Mouse (Mus musculus) midbrain, embryonic 13.5 days (tissue): ENCODE measurements around the gene Tbc1d1. TPM values are rescaled to one million over a fixed set of nuclear protein-coding genes. Genes with fewer than 3 reads are reported as not detected.

Experiments
- ATAC-seq: fragments of 200-750 bp; cut with Nextera tagmentation; 2 replicates; pipeline ENCODE4 v1.8.0; 2017; ENCODE audit warnings: mild to moderate bottlenecking, moderate TSS enrichment, moderate library complexity
- H3K27ac ChIP-seq: fragments of 300-500 bp; sonication (generic); 2 replicates; pipeline ENCODE4 v1.5.1; 2015; ENCODE audit warnings: inconsistent platforms, mild to moderate bottlenecking, moderate library complexity
- H3K27me3 ChIP-seq: fragments of 300-500 bp; sonication (generic); 2 replicates; pipeline ENCODE4 v1.6.1; 2015; ENCODE audit warnings: mild to moderate bottlenecking, inconsistent platforms
- H3K36me3 ChIP-seq: fragments of 300-500 bp; sonication (generic); 2 replicates; pipeline ENCODE4 v1.6.1; 2015; ENCODE audit warnings: mild to moderate bottlenecking, inconsistent platforms
- H3K4me1 ChIP-seq: fragments of 300-500 bp; sonication (generic); replicated peaks from 2 replicates; pipeline ENCODE4 v1.6.1; 2015; ENCODE audit warnings: inconsistent platforms
- H3K4me2 ChIP-seq: fragments of 300-500 bp; sonication (generic); replicated peaks from 2 replicates; pipeline ENCODE4 v1.6.1; 2015; ENCODE audit warnings: moderate library complexity, mild to moderate bottlenecking, inconsistent platforms
- H3K4me3 ChIP-seq: fragments of 300-500 bp; sonication (generic); replicated peaks from 2 replicates; pipeline ENCODE4 v1.5.1; 2015; ENCODE audit warnings: mild to moderate bottlenecking, inconsistent platforms
- H3K9ac ChIP-seq: fragments of 300-500 bp; sonication (generic); replicated peaks from 2 replicates; pipeline ENCODE4 v1.6.1; 2015; ENCODE audit warnings: mild to moderate bottlenecking, inconsistent platforms
- H3K9me3 ChIP-seq: fragments of 300-500 bp; sonication (generic); 2 replicates; pipeline ENCODE4 v1.6.1; 2016; ENCODE audit warnings: mild to moderate bottlenecking, inconsistent platforms
- WGBS: fragments of 180-500 bp; shearing (Covaris S2); methylation state at CpG from one replicate; pipeline ENCODE4 v1.1.7; 2015; 5-methylcytosine and 5-hydroxymethylcytosine counted together
- polyA plus RNA-seq: library from polyadenylated mRNA; unstranded; fragments of >200 nt; fragmentation: Nextera tagmentation; extraction: Ambion mirVana; gene quantifications from 2 replicates; pipeline ENCODE4 v1.2.1, GENCODE M21; 2015

Gene Tbc1d1
- polyA plus RNA-seq, 1 experiment from 2014 or later = 11.7 TPM

DNA sequence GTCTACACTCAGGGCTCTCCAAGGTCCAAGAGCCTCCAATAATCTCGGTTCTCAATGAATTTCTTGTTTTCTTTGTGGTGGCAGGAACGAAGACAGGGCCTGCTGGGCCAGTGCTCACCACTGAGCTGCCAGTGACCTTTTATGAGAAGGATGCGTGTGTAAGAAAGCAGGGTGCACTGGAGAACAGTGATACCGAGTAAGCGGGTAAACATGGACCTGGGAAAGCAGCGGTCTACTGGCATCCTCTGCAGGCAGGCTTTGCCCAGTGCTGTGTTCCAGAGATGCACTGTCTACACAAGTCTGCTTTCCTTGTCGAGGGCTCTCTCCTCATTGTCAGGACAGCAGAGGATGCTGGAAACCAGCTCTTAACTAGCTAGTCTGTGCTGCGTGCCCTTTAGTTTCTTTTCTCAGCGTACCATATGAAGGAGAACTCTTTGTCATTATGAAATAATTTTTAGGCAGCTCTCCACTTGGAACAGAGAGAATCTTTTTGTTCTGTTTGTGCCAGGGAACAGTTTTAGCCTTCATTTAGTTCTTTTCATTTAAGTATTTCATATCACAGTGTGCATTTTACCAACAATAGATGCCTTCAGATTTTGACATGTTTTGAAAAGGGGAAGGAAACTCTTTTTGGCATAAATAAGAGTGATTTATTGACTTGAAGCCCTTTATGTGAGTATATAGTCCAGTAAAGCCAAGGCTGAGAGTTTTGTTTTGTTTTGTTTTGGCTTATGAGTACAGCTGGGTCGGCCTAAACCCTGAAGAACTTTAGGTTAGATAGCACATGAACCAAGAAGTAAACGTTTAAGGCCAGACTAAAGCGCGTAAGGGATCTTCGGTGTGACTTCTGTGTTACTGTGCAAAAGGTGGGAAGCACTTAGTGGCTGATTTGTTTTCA, 132.2 kb downstream of the Tbc1d1 start:
- Histone ChIP-seq H3K9me3 (no peaks in the 10 kb centered on the region), H3K4me2 (no peak overlapping the region), H3K4me3 (no peak overlapping the region), H3K27ac (no peak overlapping the region), H3K4me1 (no peaks in the 10 kb centered on the region), H3K36me3 (peaks cover 10% of the 10 kb centered on the region; the same call in 1 of the 2 replicates), H3K27me3 (no peaks in the 10 kb centered on the region), H3K9ac (no peak overlapping the region)
- 90% methylated on average over 14 of the region's 14 CpGs for WGBS
- ATAC-seq = no peak

DNA sequence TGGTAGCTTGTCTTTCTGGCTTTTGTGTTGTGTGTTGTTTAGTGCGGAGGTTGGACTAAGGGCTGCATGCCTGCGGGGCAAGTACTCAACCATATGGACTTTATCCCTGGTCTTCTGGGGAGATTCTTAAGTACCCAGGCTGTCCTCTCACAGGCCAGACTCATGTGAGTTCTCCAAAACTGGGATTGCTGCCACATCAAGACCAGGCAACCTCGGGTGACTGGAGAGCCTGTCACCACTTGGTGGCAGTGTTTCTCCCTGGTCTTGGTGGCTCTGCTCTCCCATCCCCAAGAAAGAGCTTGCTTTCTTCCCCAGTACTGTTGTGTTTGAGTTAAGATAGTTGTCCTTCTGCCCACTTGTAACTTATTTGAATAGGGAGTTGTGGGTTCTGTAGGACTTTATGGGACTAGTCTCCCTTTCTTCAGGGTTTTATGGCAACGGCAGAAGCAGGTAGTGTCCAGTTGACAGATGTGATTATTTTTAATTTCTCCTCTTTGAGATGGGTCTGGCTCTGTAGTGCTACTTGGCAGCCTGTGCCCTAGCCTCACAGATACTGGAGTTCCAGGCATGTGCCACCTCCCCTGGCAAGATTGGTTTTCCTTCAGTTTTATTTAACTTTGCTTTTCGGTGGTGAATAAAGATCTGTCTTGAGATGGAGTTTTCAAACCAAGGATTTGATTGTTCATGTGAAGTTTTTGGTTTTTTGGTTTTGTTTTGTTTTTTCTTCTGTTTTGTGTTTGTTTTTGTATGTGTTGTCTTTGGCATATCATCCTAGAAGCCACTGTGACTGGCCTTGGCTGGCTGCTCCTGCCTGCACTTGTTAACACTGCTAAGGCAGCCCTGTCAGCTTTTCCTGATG, 133.3 kb downstream of the Tbc1d1 start:
- Histone ChIP-seq H3K4me2 (no peak overlapping the region), H3K27ac (no peak overlapping the region), H3K27me3 (no peaks in the 10 kb centered on the region), H3K36me3 (0 out of 2 replicates have a peak, but pooled peaks cover 8% of the 10 kb centered on the region), H3K4me1 (no peaks in the 10 kb centered on the region), H3K4me3 (no peak overlapping the region), H3K9me3 (no peaks in the 10 kb centered on the region), H3K9ac (no peak overlapping the region)
- WGBS = 59% methylated on average over 5 of the region's 5 CpGs
- ATAC-seq = peak; percentile 78

DNA sequence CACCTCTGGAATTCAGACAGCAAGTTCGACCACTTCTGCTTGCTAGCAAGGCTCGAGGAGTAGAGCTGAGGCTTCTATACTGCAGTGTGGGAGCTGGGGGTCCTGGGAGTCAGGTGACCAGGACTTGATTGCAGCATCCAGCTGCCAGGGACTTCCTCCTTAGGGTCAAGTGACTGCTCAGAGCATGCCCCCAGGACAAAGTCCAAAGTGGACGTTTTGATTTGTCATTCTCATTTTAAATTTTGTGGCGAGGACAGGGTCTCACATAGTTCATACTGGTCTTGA, 133.9 kb downstream of the Tbc1d1 start:
- WGBS = 71% methylated on average over 4 of the region's 4 CpGs
- no peak for ATAC-seq
- Histone ChIP-seq H3K27ac (no peak overlapping the region), H3K9ac (no peak overlapping the region), H3K4me2 (no peak overlapping the region), H3K27me3 (no peaks in the 10 kb centered on the region), H3K4me3 (no peak overlapping the region), H3K36me3 (0 out of 2 replicates have a peak, but pooled peaks cover 8% of the 10 kb centered on the region), H3K9me3 (no peaks in the 10 kb centered on the region), H3K4me1 (no peaks in the 10 kb centered on the region)

DNA sequence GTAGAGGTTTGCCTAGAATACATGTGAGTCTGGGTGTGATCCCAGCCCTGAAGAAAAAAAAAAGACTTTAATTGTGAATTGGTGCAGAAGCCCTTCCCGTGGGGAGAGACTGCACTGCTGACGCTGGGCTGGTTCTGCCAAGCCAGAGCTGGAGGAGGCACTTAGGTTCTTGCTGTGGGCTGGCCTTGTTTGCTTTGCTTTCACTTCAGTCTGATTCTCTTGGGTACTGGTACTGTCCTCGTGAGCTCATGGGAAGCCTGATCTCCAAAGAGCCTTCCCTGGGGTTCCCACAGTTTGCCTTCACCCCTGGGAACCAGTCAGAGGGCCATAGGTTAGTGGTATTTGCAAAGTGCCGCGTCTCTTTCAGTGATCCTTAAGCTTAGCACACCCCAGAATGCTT, 135.6 kb downstream of the Tbc1d1 start:
- Histone ChIP-seq H3K27ac (no peak overlapping the region), H3K9ac (no peak overlapping the region), H3K9me3 (no peaks in the 10 kb centered on the region), H3K4me3 (no peak overlapping the region), H3K27me3 (no peaks in the 10 kb centered on the region), H3K4me1 (no peaks in the 10 kb centered on the region), H3K4me2 (no peak overlapping the region), H3K36me3 (0 out of 2 replicates have a peak, but pooled peaks cover 8% of the 10 kb centered on the region)
- ATAC-seq = no peak
- WGBS = 73% methylated on average over 5 of the region's 5 CpGs

DNA sequence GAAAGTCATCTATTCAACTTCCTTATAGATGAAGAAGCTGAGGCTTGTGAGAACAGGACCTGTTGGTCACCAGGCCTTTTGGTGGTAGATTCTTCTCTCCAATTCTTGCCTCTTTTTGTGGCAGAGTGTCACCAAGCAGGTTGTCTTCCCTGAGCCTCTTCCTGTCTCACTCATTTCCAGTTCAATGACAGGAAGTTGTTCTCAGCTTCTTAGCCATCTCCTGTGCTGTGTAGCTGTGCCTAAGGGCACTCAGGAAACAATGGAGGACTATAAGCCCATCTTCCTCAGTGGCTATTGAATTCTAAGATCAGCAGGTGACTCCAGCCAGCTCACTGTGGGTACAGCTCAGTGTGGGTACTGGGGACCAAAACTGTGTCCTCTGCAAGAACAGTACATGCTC, 139.5 kb downstream of the Tbc1d1 start:
- Histone ChIP-seq H3K9me3 (no peaks in the 10 kb centered on the region), H3K27ac (no peak overlapping the region), H3K27me3 (no peaks in the 10 kb centered on the region), H3K9ac (no peak overlapping the region), H3K4me2 (no peak overlapping the region), H3K36me3 (no peaks in the 10 kb centered on the region), H3K4me3 (no peak overlapping the region), H3K4me1 (peaks cover 20% of the 10 kb centered on the region)
- ATAC-seq = no peak

DNA sequence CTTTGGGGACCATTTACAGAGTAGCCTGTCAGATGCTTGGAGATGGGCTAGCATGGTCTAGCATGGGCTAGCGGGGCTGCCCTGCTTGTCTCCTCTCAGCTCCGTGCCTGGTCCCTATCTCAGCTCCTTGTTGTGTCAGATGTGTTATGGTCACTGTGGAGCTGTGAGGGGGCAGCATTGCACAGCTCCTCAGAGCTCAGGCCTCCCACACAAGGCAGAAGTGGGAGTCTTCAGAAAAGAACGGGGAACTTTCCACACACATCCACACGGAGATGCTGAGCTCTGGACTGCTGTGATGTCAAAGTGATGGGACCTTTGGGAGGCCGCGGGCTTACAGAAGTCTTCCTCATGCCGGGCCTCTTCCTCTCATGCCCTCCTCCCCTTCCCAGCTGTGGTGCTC, 140.2 kb downstream of the Tbc1d1 start:
- Histone ChIP-seq H3K9me3 (no peaks in the 10 kb centered on the region), H3K27ac (no peak overlapping the region), H3K9ac (no peak overlapping the region), H3K4me1 (peaks cover 27% of the 10 kb centered on the region), H3K27me3 (no peaks in the 10 kb centered on the region), H3K4me2 (no peak overlapping the region), H3K4me3 (no peak overlapping the region), H3K36me3 (no peaks in the 10 kb centered on the region)
- no peak for ATAC-seq
- 76% methylated on average over 7 of the region's 7 CpGs for WGBS

DNA sequence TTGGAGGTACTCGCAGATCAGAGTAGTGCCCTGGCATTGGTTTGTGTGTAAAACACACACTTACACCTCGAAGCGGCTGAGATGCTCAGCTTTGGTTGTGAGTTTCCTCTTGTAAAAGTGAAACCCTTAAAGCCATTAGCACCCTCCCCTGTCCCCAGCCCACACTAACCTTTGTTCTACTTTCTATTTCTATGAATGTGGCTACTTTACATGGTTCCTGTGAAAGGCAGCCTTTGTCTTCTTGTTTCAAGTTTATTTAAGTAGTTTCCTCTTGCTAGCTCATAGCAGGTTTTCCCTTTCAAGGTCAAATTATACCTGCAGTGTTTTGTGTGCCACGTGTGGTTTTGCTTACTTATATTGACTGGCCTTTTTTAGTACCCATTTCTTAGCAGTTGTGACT, 141.0 kb downstream of the Tbc1d1 start:
- Histone ChIP-seq H3K27ac (no peak overlapping the region), H3K36me3 (no peaks in the 10 kb centered on the region), H3K4me3 (no peak overlapping the region), H3K9ac (no peak overlapping the region), H3K9me3 (no peaks in the 10 kb centered on the region), H3K27me3 (no peaks in the 10 kb centered on the region), H3K4me2 (no peak overlapping the region), H3K4me1 (peaks cover 29% of the 10 kb centered on the region)
- WGBS = 86% methylated on average over 4 of the region's 4 CpGs
- no peak for ATAC-seq

DNA sequence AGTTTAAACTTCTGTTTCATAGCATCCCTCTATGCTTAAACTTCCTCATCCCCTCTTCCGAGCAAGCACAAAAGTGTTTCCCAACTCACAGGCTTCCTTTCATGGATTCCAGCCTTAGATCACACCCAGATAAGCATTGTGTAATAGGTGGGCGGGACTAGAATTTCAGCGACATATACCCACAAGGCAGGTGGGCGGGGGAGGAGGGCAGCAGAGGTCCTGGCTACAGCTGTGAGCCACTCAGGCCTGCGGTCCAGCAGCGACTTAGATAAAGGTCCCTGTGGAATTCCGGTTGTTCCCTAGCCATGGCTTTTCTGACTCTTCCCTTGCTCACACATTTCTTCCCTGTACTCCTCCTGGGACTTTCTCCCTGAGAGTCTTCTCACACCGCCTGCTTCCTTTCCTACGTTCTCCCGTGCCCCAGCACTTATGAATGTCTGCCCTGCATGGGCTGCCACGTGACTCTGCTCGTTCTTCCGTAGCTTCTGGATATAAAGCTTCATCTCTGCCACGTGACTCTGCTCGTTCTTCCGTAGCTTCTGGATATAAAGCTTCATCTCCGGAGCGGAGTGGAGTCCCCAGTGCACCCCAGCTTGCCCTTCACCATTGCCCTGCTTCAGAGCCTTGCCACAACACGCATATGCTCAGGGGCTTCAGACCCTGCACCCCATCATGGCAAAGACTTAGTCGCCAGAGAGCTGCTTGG, 142.4 kb downstream of the Tbc1d1 start:
- WGBS = 31% methylated on average over 20 of the region's 20 CpGs
- Histone ChIP-seq H3K27ac (no peak overlapping the region), H3K27me3 (no peaks in the 10 kb centered on the region), H3K4me1 (peaks cover 29% of the 10 kb centered on the region), H3K9me3 (no peaks in the 10 kb centered on the region), H3K9ac (0 out of 2 replicates have a peak overlapping the region, but pooled peaks have one; percentile 15), H3K36me3 (no peaks in the 10 kb centered on the region), H3K4me2 (peak overlapping the region; percentile 26), H3K4me3 (peak overlapping the region; percentile 0; the same call in 1 of the 2 replicates)
- peak; percentile 65 for ATAC-seq

DNA sequence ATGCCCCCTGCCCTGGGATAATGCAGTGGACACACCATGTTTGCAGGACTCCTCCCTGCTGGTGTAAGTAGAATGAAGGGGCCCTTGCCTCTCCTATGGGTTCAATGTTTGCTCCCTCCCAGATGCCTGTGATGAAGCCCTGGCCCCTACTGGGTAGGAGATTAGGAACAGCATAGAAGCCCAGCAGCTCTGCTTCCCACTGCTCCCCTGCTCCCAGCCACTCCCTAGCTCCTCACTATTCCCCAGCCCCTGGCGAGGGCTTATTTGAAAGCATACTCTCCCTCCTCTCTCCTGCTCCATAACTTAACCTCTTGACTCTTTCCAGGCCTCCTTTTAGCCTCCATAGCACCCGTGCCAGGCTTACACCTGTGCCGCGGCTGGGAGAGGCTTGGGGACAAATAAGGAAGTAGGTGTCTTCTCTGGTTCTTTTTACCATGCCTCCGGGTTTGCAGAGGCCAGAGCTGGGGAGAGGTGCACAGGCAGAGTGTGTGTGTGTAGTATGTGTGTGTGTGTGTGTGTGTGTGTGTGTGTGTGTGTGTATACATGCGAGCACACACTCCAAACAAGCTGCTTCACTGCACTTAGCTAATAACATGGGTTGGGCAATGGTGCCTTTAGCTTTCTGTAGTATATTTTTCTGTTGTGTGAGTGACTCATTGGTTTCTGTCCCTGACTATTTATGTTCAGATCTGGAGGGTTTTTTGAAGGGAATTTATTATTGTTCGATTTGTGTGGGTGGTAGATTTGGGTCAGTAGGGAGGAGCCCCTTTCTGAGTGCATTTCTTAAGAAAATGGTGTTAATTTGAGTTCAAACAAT, 143.6 kb downstream of the Tbc1d1 start:
- Histone ChIP-seq H3K9me3 (no peaks in the 10 kb centered on the region), H3K36me3 (no peaks in the 10 kb centered on the region), H3K4me1 (peaks cover 29% of the 10 kb centered on the region), H3K27ac (no peak overlapping the region), H3K27me3 (no peaks in the 10 kb centered on the region), H3K4me3 (no peak overlapping the region), H3K4me2 (no peak overlapping the region), H3K9ac (no peak overlapping the region)
- ATAC-seq = no peak
- 59% methylated on average over 7 of the region's 7 CpGs for WGBS

DNA sequence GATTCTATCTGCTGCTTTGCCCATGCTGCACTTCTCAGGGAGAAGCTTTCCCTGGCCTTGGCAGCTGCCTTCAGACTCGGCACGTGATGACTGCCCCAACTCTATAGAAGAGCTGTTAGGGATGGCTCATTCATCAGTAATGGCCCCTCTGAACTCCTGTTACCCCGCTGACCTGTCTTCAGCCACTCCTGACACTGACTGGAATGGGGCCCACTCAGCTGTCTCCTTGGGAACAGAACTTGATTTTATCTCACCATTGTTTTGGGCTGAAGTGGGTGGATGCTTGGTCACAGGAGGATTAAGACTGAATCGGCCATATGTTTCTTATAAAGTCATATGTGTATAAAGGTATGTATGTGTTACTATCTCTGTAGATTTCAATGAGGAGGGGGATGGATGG, 145.1 kb downstream of the Tbc1d1 start:
- H3K4me3 ChIP-seq = no peak overlapping the region
- H3K27ac ChIP-seq = no peak overlapping the region
- H3K36me3 ChIP-seq = peaks cover 4% of the 10 kb centered on the region
- WGBS = 68% methylated on average over 4 of the region's 4 CpGs
- ATAC-seq = no peak
- H3K4me2 ChIP-seq = no peak overlapping the region
- peaks cover 29% of the 10 kb centered on the region for H3K4me1 ChIP-seq
- H3K27me3 ChIP-seq = no peaks in the 10 kb centered on the region
- H3K9me3 ChIP-seq = 0 out of 2 replicates have a peak, but pooled peaks cover 1% of the 10 kb centered on the region
- no peak overlapping the region for H3K9ac ChIP-seq

DNA sequence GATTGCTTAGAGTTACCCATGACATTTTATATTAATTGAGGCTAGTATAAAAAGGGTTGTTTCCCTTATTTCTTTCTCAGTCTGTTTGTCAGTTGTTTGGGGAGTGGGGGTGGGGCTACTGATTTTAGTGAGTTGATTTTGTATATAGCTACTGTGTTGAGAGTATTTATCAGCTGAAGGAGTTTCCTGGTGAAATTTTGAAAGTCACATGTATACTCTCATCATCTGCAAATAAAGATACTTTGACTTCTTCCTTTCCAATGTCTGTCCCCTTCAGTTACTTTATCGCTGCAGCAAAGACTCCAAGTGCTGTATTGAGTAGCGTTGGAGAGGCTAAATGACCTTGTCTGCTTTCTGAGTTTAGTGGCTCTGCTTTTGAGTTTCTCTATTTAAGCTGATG, 151.2 kb downstream of the Tbc1d1 start:
- H3K36me3 ChIP-seq = peaks cover 11% of the 10 kb centered on the region
- 92% methylated on average over 2 of the region's 2 CpGs for WGBS
- H3K9me3 ChIP-seq = 0 out of 2 replicates have a peak, but pooled peaks cover 4% of the 10 kb centered on the region
- H3K27ac ChIP-seq = no peak overlapping the region
- no peak overlapping the region for H3K4me3 ChIP-seq
- no peak overlapping the region for H3K4me2 ChIP-seq
- no peaks in the 10 kb centered on the region for H3K27me3 ChIP-seq
- 0 out of 2 replicates have a peak, but pooled peaks cover 2% of the 10 kb centered on the region for H3K4me1 ChIP-seq
- H3K9ac ChIP-seq = no peak overlapping the region
- ATAC-seq = no peak
